Mouse (Mus musculus): ENCODE data around the gene Kmt5a. TPM values are rescaled to one million over a fixed set of nuclear protein-coding genes. Genes with fewer than 3 reads are reported as not detected.

Gene Kmt5a
- polyA plus RNA-seq, 1 experiment from 2014 or later, result 57.5 TPM

GRCm38 (mm10) chr5:124464905-124465304, 25.2 kb downstream of the Kmt5a start:
- DNase-seq (ENCODE audit: low spot score) (no peak), ATAC-seq (ENCODE audit: low read depth) (no peak)
- Histone ChIP-seq H3K9me3 (ENCODE audit: control insufficient read depth, low read length) (no peaks in the 10 kb centered on the region), H3K4me2 (ENCODE audit: low read depth, low read length) (no peak overlapping the region), H3K36me3 (ENCODE audit: control insufficient read depth, insufficient read depth, low read length) (peaks cover 64% of the 10 kb centered on the region), H3K27me3 (replicated peaks; ENCODE audit: control insufficient read depth, insufficient read depth, low read length) (no peaks in the 10 kb centered on the region), H3K4me3 (ENCODE audit: low read depth, low read length) (no peak overlapping the region), H3K9ac (ENCODE audit: low read depth, low read length) (no peak overlapping the region), H3K27ac (replicated peaks; ENCODE audit: low read depth, low read length) (no peak overlapping the region), H3K4me1 (ENCODE audit: control insufficient read depth, insufficient read depth, low read length) (no peaks in the 10 kb centered on the region)

- ATAC-seq (ENCODE audit: low read depth) (no peak), DNase-seq (ENCODE audit: low spot score) (no peak)
- Histone ChIP-seq H3K9me3 (ENCODE audit: control insufficient read depth, low read length) (no peaks in the 10 kb centered on the region), H3K9ac (ENCODE audit: low read depth, low read length) (no peak overlapping the region), H3K27me3 (replicated peaks; ENCODE audit: control insufficient read depth, insufficient read depth, low read length) (no peaks in the 10 kb centered on the region), H3K36me3 (ENCODE audit: control insufficient read depth, insufficient read depth, low read length) (peaks cover 39% of the 10 kb centered on the region), H3K4me1 (ENCODE audit: control insufficient read depth, insufficient read depth, low read length) (no peaks in the 10 kb centered on the region), H3K4me3 (ENCODE audit: low read depth, low read length) (no peak overlapping the region), H3K4me2 (ENCODE audit: low read depth, low read length) (no peak overlapping the region), H3K27ac (replicated peaks; ENCODE audit: low read depth, low read length) (no peak overlapping the region)
- WGBS, result 87% methylated on average over 1 of the region's 1 CpGs
These were observed 28.0 kb downstream of the Kmt5a start for GRCm38 (mm10) chr5:124467766-124468165.

GRCm38 (mm10) chr5:124468365-124468764, 28.6 kb downstream of the Kmt5a start:
- H3K27ac ChIP-seq (replicated peaks; ENCODE audit: low read depth, low read length), result no peak overlapping the region
- ATAC-seq (ENCODE audit: low read depth), result no peak
- H3K4me1 ChIP-seq (ENCODE audit: control insufficient read depth, insufficient read depth, low read length), result no peaks in the 10 kb centered on the region
- 93% methylated on average over 7 of the region's 7 CpGs for whole genome bisulfite sequencing
- H3K36me3 ChIP-seq (ENCODE audit: control insufficient read depth, insufficient read depth, low read length), result peaks cover 33% of the 10 kb centered on the region
- no peaks in the 10 kb centered on the region for H3K9me3 ChIP-seq (ENCODE audit: control insufficient read depth, low read length)
- DNase-seq (ENCODE audit: low spot score), result no peak
- H3K27me3 ChIP-seq (replicated peaks; ENCODE audit: control insufficient read depth, insufficient read depth, low read length), result no peaks in the 10 kb centered on the region
- H3K4me2 ChIP-seq (ENCODE audit: low read depth, low read length), result no peak overlapping the region
- no peak overlapping the region for H3K4me3 ChIP-seq (ENCODE audit: low read depth, low read length)
- H3K9ac ChIP-seq (ENCODE audit: low read depth, low read length), result no peak overlapping the region

GRCm38 (mm10) chr5:124469486-124469885, 29.8 kb downstream of the Kmt5a start:
- DNase-seq (ENCODE audit: low spot score) (no peak), ATAC-seq (ENCODE audit: low read depth) (no peak)
- Histone ChIP-seq H3K27ac (replicated peaks; ENCODE audit: low read depth, low read length) (no peak overlapping the region), H3K4me3 (ENCODE audit: low read depth, low read length) (no peak overlapping the region), H3K27me3 (replicated peaks; ENCODE audit: control insufficient read depth, insufficient read depth, low read length) (no peaks in the 10 kb centered on the region), H3K4me2 (ENCODE audit: low read depth, low read length) (no peak overlapping the region), H3K4me1 (ENCODE audit: control insufficient read depth, insufficient read depth, low read length) (no peaks in the 10 kb centered on the region), H3K9ac (ENCODE audit: low read depth, low read length) (no peak overlapping the region), H3K9me3 (ENCODE audit: control insufficient read depth, low read length) (no peaks in the 10 kb centered on the region), H3K36me3 (ENCODE audit: control insufficient read depth, insufficient read depth, low read length) (peaks cover 27% of the 10 kb centered on the region)
- WGBS, result 84% methylated on average over 6 of the region's 6 CpGs

- Histone ChIP-seq H3K4me2 (ENCODE audit: low read depth, low read length) (no peak overlapping the region), H3K4me1 (ENCODE audit: control insufficient read depth, insufficient read depth, low read length) (peaks cover 6% of the 10 kb centered on the region; the same call in 1 of the 2 replicates), H3K27me3 (replicated peaks; ENCODE audit: control insufficient read depth, insufficient read depth, low read length) (no peaks in the 10 kb centered on the region), H3K4me3 (ENCODE audit: low read depth, low read length) (no peak overlapping the region), H3K9me3 (ENCODE audit: control insufficient read depth, low read length) (no peaks in the 10 kb centered on the region), H3K27ac (replicated peaks; ENCODE audit: low read depth, low read length) (no peak overlapping the region), H3K36me3 (ENCODE audit: control insufficient read depth, insufficient read depth, low read length) (peaks cover 27% of the 10 kb centered on the region), H3K9ac (ENCODE audit: low read depth, low read length) (no peak overlapping the region)
- no peak for DNase-seq (ENCODE audit: low spot score)
- WGBS, result 75% methylated on average over 6 of the region's 6 CpGs
- ATAC-seq (ENCODE audit: low read depth), result no peak
These were observed 31.0 kb downstream of the Kmt5a start for GRCm38 (mm10) chr5:124470591-124471171.

GRCm38 (mm10) chr5:124478873-124479204, 39.1 kb downstream of the Kmt5a start:
- DNase-seq (ENCODE audit: low spot score) (no peak), ATAC-seq (ENCODE audit: low read depth) (no peak)
- H3K27me3 ChIP-seq (replicated peaks; ENCODE audit: control insufficient read depth, insufficient read depth, low read length), result no peaks in the 10 kb centered on the region
- H3K9me3 ChIP-seq (ENCODE audit: control insufficient read depth, low read length), result no peaks in the 10 kb centered on the region
- H3K27ac ChIP-seq (replicated peaks; ENCODE audit: low read depth, low read length), result peak overlapping the region; percentile 90
- 0 out of 2 replicates have a peak overlapping the region, but pooled peaks have one; percentile 28 for H3K9ac ChIP-seq (ENCODE audit: low read depth, low read length)
- peak overlapping the region; percentile 48 for H3K4me2 ChIP-seq (ENCODE audit: low read depth, low read length)
- no peak overlapping the region; the same call in 1 of the 2 replicates for H3K4me3 ChIP-seq (ENCODE audit: low read depth, low read length)
- 81% methylated on average over 1 of the region's 1 CpGs for WGBS
- H3K36me3 ChIP-seq (ENCODE audit: control insufficient read depth, insufficient read depth, low read length), result no peaks in the 10 kb centered on the region
- H3K4me1 ChIP-seq (ENCODE audit: control insufficient read depth, insufficient read depth, low read length), result peaks cover 10% of the 10 kb centered on the region; the same call in 1 of the 2 replicates

GRCm38 (mm10) chr5:124480119-124480518, 40.4 kb downstream of the Kmt5a start:
- no peak overlapping the region for H3K4me2 ChIP-seq (ENCODE audit: low read depth, low read length)
- H3K36me3 ChIP-seq (ENCODE audit: control insufficient read depth, insufficient read depth, low read length), result no peaks in the 10 kb centered on the region
- H3K27ac ChIP-seq (replicated peaks; ENCODE audit: low read depth, low read length), result no peak overlapping the region
- DNase-seq (ENCODE audit: low spot score) (no peak), ATAC-seq (ENCODE audit: low read depth) (no peak)
- H3K9me3 ChIP-seq (ENCODE audit: control insufficient read depth, low read length), result no peaks in the 10 kb centered on the region
- no peak overlapping the region for H3K9ac ChIP-seq (ENCODE audit: low read depth, low read length)
- peaks cover 14% of the 10 kb centered on the region; the same call in 1 of the 2 replicates for H3K4me1 ChIP-seq (ENCODE audit: control insufficient read depth, insufficient read depth, low read length)
- 76% methylated on average over 4 of the region's 4 CpGs for WGBS
- H3K27me3 ChIP-seq (replicated peaks; ENCODE audit: control insufficient read depth, insufficient read depth, low read length), result no peaks in the 10 kb centered on the region
- H3K4me3 ChIP-seq (ENCODE audit: low read depth, low read length), result no peak overlapping the region

GRCm38 (mm10) chr5:124481714-124482113, 42.0 kb downstream of the Kmt5a start:
- Histone ChIP-seq H3K4me3 (ENCODE audit: low read depth, low read length) (no peak overlapping the region), H3K36me3 (ENCODE audit: control insufficient read depth, insufficient read depth, low read length) (no peaks in the 10 kb centered on the region), H3K9ac (ENCODE audit: low read depth, low read length) (no peak overlapping the region), H3K27ac (replicated peaks; ENCODE audit: low read depth, low read length) (no peak overlapping the region), H3K27me3 (replicated peaks; ENCODE audit: control insufficient read depth, insufficient read depth, low read length) (no peaks in the 10 kb centered on the region), H3K4me2 (ENCODE audit: low read depth, low read length) (no peak overlapping the region), H3K4me1 (ENCODE audit: control insufficient read depth, insufficient read depth, low read length) (peaks cover 9% of the 10 kb centered on the region; the same call in 1 of the 2 replicates), H3K9me3 (ENCODE audit: control insufficient read depth, low read length) (no peaks in the 10 kb centered on the region)
- no peak for DNase-seq (ENCODE audit: low spot score)
- ATAC-seq (ENCODE audit: low read depth), result no peak
- WGBS, result 88% methylated on average over 4 of the region's 4 CpGs

GRCm38 (mm10) chr5:124482436-124482965, 42.8 kb downstream of the Kmt5a start:
- no peak for ATAC-seq (ENCODE audit: low read depth)
- Histone ChIP-seq H3K36me3 (ENCODE audit: control insufficient read depth, insufficient read depth, low read length) (0 out of 2 replicates have a peak, but pooled peaks cover 2% of the 10 kb centered on the region), H3K27me3 (replicated peaks; ENCODE audit: control insufficient read depth, insufficient read depth, low read length) (no peaks in the 10 kb centered on the region), H3K9ac (ENCODE audit: low read depth, low read length) (peak overlapping the region; percentile 90), H3K9me3 (ENCODE audit: control insufficient read depth, low read length) (no peaks in the 10 kb centered on the region), H3K27ac (replicated peaks; ENCODE audit: low read depth, low read length) (peak overlapping the region; percentile 98), H3K4me1 (ENCODE audit: control insufficient read depth, insufficient read depth, low read length) (peaks cover 9% of the 10 kb centered on the region; the same call in 1 of the 2 replicates), H3K4me2 (ENCODE audit: low read depth, low read length) (peak overlapping the region; percentile 77), H3K4me3 (ENCODE audit: low read depth, low read length) (peak overlapping the region; percentile 51)
- 3% methylated on average over 13 of the region's 13 CpGs for WGBS
- peak; percentile 74 for DNase-seq (ENCODE audit: low spot score)

Measured in embryonic facial prominence, embryonic 14.5 days (tissue).